Mouse (Mus musculus) kidney, embryonic 14.5 days (tissue): ENCODE measurements around the gene Scn11a. TPM values are rescaled to one million over a fixed set of nuclear protein-coding genes. Genes with fewer than 3 reads are reported as not detected.

ENCODE experiments used
- ATAC-seq: fragments of 200-750 bp; cut with Nextera tagmentation; 2 replicates; pipeline ENCODE4 v1.8.0; 2017; ENCODE audit warnings: moderate number of reproducible peaks, mild to moderate bottlenecking, moderate TSS enrichment, moderate library complexity; ENCODE audit not compliant: low FRiP score, low TSS enrichment
- H3K27ac ChIP-seq: fragments of 300-500 bp; sonication (generic); 2 replicates; pipeline ENCODE4 v1.5.1; 2014; ENCODE audit warnings: low read depth, mild to moderate bottlenecking, low read length, moderate library complexity, mixed read lengths
- H3K27me3 ChIP-seq: fragments of 300-500 bp; sonication (generic); 2 replicates; pipeline ENCODE4 v1.6.1; 2014; ENCODE audit warnings: mild to moderate bottlenecking, low read length; ENCODE audit not compliant: control insufficient read depth, insufficient read depth
- H3K36me3 ChIP-seq: fragments of 300-500 bp; sonication (generic); 2 replicates; pipeline ENCODE4 v1.6.1; 2014; ENCODE audit warnings: low read length, mixed read lengths; ENCODE audit not compliant: control insufficient read depth, insufficient read depth
- H3K4me1 ChIP-seq: fragments of 300-500 bp; sonication (generic); 2 replicates; pipeline ENCODE4 v1.6.1; 2014; ENCODE audit warnings: low read length, mixed read lengths; ENCODE audit not compliant: control insufficient read depth, insufficient read depth
- H3K4me2 ChIP-seq: fragments of 300-500 bp; sonication (generic); replicated peaks from 2 replicates; pipeline ENCODE4 v1.6.1; 2014; ENCODE audit warnings: low read depth, mild to moderate bottlenecking, low read length
- H3K4me3 ChIP-seq: fragments of 300-500 bp; sonication (generic); 2 replicates; pipeline ENCODE4 v1.5.1; 2014; ENCODE audit warnings: mild to moderate bottlenecking, low read length
- H3K9ac ChIP-seq: fragments of 300-500 bp; sonication (generic); 2 replicates; pipeline ENCODE4 v1.6.1; 2014; ENCODE audit warnings: low read depth, mild to moderate bottlenecking, low read length, moderate library complexity
- H3K9me3 ChIP-seq: fragments of 300-500 bp; sonication (generic); 2 replicates; pipeline ENCODE4 v1.6.1; 2016; ENCODE audit warnings: low read length; ENCODE audit not compliant: control insufficient read depth
- WGBS: fragments of 180-500 bp; shearing (Covaris S2); extraction: QIAGEN DNeasy Blood & Tissue Kit; methylation state at CpG from one replicate; pipeline ENCODE4 v1.1.7; 2014; 5-methylcytosine and 5-hydroxymethylcytosine counted together
- polyA plus RNA-seq: library from polyadenylated mRNA; unstranded; fragments of >200 nt; fragmentation: Nextera tagmentation; extraction: Ambion mirVana; gene quantifications from 2 replicates; pipeline ENCODE4 v1.2.1, GENCODE M21; 2014

Gene Scn11a
- polyA plus RNA-seq, 1 experiment from 2014 or later: 0.04 TPM

GRCm38 (mm10) chr9:119768585-119768984 is 56.7 kb downstream of the Scn11a start:
- no peak overlapping the region for H3K27ac ChIP-seq
- WGBS: 46% methylated on average over 7 of the region's 7 CpGs

GRCm38 (mm10) chr9:119760226-119760625 is 65.0 kb downstream of the Scn11a start:
- no peaks in the 10 kb centered on the region for H3K4me1 ChIP-seq
- H3K4me3 ChIP-seq: no peak overlapping the region
- no peak overlapping the region for H3K4me2 ChIP-seq
- peaks cover 5% of the 10 kb centered on the region; the same call in 1 of the 2 replicates for H3K9me3 ChIP-seq
- H3K9ac ChIP-seq: no peak overlapping the region
- no peak for ATAC-seq
- H3K27ac ChIP-seq: no peak overlapping the region
- WGBS: 85% methylated on average over 3 of the region's 3 CpGs
- no peaks in the 10 kb centered on the region for H3K27me3 ChIP-seq
- H3K36me3 ChIP-seq: no peaks in the 10 kb centered on the region

More at GRCm38 (mm10) chr9:119768585-119768984, 56.7 kb downstream of the Scn11a start:
- no peaks in the 10 kb centered on the region for H3K4me1 ChIP-seq
- H3K4me2 ChIP-seq: no peak overlapping the region
- H3K9ac ChIP-seq: no peak overlapping the region
- no peaks in the 10 kb centered on the region for H3K36me3 ChIP-seq
- no peaks in the 10 kb centered on the region for H3K9me3 ChIP-seq
- no peaks in the 10 kb centered on the region for H3K27me3 ChIP-seq
- no peak overlapping the region for H3K4me3 ChIP-seq
- no peak for ATAC-seq

- Histone ChIP-seq H3K27ac (no peak overlapping the region), H3K4me1 (no peaks in the 10 kb centered on the region), H3K4me2 (no peak overlapping the region), H3K27me3 (no peaks in the 10 kb centered on the region), H3K9ac (no peak overlapping the region), H3K36me3 (no peaks in the 10 kb centered on the region), H3K4me3 (no peak overlapping the region), H3K9me3 (peaks cover 5% of the 10 kb centered on the region; the same call in 1 of the 2 replicates)
- 96% methylated on average over 1 of the region's 1 CpGs for WGBS
- ATAC-seq: no peak
These were observed 65.8 kb downstream of the Scn11a start for GRCm38 (mm10) chr9:119759457-119759856.

DNA sequence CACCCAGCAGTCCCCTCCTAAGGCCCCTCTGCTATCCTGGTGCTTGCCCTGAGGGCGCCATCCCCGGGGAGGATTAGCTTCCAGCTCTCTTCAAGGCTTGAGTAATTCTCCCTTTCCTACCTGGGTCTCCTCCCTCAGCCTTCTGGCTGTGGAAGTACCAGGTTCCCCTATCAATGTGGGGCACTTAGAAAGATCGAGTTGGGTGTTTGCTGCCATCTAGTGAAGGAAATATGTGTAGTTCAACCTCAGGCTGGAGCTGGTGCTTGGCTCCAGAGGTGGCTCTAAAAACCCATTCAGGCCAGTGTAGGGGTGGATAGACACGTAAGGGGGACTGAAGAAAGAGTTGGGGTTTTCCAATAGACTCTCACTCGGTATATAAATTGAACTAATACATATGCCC is 73.7 kb downstream of the Scn11a start:
- 21% methylated on average over 5 of the region's 5 CpGs for WGBS
- Histone ChIP-seq H3K36me3 (no peaks in the 10 kb centered on the region), H3K27me3 (no peaks in the 10 kb centered on the region), H3K4me3 (no peak overlapping the region), H3K9me3 (peaks cover 3% of the 10 kb centered on the region; the same call in 1 of the 2 replicates), H3K9ac (no peak overlapping the region), H3K27ac (no peak overlapping the region), H3K4me1 (no peaks in the 10 kb centered on the region), H3K4me2 (no peak overlapping the region)
- 0 out of 2 replicates have a peak, but pooled peaks have one; percentile 43 for ATAC-seq

GRCm38 (mm10) chr9:119749112-119749511 is 76.1 kb downstream of the Scn11a start:
- Histone ChIP-seq H3K27me3 (no peaks in the 10 kb centered on the region), H3K27ac (no peak overlapping the region), H3K9ac (no peak overlapping the region), H3K4me1 (no peaks in the 10 kb centered on the region), H3K4me2 (no peak overlapping the region), H3K36me3 (no peaks in the 10 kb centered on the region), H3K4me3 (no peak overlapping the region), H3K9me3 (peaks cover 3% of the 10 kb centered on the region; the same call in 1 of the 2 replicates)
- 64% methylated on average over 9 of the region's 9 CpGs for WGBS
- ATAC-seq: no peak

DNA sequence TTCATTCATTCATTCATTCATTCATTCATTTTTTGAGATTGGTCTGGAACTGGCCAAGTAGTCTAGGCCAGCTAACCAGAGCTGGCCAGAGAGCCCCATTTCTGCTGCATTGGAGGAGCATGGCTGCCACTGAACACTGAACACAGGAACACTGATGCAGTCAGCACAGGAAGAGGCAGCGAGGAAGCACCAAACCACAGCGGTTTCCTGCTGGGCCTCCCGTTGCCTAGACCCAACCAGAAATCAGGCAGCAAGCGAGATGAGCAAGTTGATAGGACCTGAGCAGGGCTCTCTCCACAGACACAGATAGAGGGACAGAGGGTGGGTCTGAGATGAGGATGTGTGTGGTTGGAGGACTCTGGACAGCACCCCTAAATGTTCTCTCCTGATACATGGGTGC is 81.4 kb downstream of the Scn11a start:
- peaks cover 3% of the 10 kb centered on the region; the same call in 1 of the 2 replicates for H3K9me3 ChIP-seq
- H3K36me3 ChIP-seq: no peaks in the 10 kb centered on the region
- H3K4me2 ChIP-seq: no peak overlapping the region
- H3K9ac ChIP-seq: no peak overlapping the region
- 82% methylated on average over 4 of the region's 4 CpGs for WGBS
- no peak overlapping the region for H3K27ac ChIP-seq
- H3K4me1 ChIP-seq: no peaks in the 10 kb centered on the region
- H3K4me3 ChIP-seq: no peak overlapping the region
- H3K27me3 ChIP-seq: no peaks in the 10 kb centered on the region
- no peak for ATAC-seq

DNA sequence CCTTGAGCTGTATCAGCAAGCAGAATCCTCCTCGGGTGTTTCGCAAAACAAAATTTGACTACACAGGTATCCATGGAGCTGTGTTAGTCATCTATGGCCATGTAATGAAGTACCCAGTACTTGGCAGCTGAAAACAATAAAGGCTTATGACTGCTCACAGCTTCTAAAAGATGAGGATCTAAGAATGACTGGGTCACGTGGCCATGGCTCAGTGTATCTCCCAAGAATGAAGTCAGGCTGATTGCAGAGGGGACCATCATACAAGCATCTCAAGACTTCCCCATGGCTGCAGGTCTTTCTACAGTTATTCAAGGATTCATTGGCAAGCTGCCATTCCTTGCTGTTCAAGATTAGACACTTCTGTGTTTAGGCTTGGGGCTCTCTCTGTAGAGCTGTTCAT is 81.9 kb downstream of the Scn11a start:
- Histone ChIP-seq H3K9me3 (peaks cover 3% of the 10 kb centered on the region; the same call in 1 of the 2 replicates), H3K36me3 (no peaks in the 10 kb centered on the region), H3K4me1 (no peaks in the 10 kb centered on the region), H3K27me3 (no peaks in the 10 kb centered on the region), H3K9ac (no peak overlapping the region), H3K4me3 (no peak overlapping the region), H3K27ac (no peak overlapping the region), H3K4me2 (no peak overlapping the region)
- no peak for ATAC-seq
- 83% methylated on average over 3 of the region's 3 CpGs for WGBS

GRCm38 (mm10) chr9:119741101-119741786 is 84.0 kb downstream of the Scn11a start:
- 49% methylated on average over 5 of the region's 5 CpGs for WGBS

DNA sequence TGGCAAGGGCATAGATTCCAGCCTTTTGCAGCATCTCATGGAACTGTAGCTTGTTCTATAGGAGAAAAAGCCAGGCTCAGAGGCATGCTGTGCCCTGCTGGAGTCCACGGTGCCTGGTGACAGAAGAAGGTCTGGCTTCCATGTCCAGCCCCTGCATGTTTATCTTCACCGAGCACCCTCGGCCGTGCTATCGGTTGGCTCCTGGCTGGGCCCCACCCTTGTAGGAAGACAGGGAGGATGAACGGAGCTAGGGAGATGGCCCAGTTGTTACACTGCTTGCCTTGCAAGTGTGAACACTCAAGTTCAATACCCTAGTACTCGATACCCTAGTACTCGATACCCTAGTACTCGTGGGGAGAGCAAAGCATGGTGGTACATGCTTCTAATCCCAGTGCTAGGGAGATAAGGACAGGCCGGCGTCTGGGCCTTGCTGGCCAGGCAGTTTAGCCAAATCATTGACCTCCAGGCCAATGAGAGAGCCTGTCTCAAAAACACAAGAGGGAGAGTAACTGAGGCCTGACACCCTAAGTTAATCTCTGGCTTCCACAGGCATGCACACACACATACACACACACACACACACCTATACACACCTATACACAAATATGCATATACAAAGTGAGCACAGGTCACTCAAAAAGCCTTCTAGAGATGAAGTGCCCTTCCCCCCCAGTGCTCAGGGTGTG is 96.7 kb downstream of the Scn11a start:
- H3K4me1 ChIP-seq: 0 out of 2 replicates have a peak, but pooled peaks cover 2% of the 10 kb centered on the region
- no peaks in the 10 kb centered on the region for H3K27me3 ChIP-seq
- no peak overlapping the region for H3K9ac ChIP-seq
- ATAC-seq: no peak
- H3K9me3 ChIP-seq: no peaks in the 10 kb centered on the region
- no peak overlapping the region for H3K4me2 ChIP-seq
- 86% methylated on average over 11 of the region's 11 CpGs for WGBS
- H3K4me3 ChIP-seq: no peak overlapping the region
- no peak overlapping the region for H3K27ac ChIP-seq
- no peaks in the 10 kb centered on the region for H3K36me3 ChIP-seq

More at GRCm38 (mm10) chr9:119741101-119741786, 84.0 kb downstream of the Scn11a start:
- Histone ChIP-seq H3K9me3 (no peaks in the 10 kb centered on the region), H3K9ac (no peak overlapping the region), H3K4me3 (no peak overlapping the region), H3K4me1 (no peaks in the 10 kb centered on the region), H3K27ac (no peak overlapping the region), H3K4me2 (no peak overlapping the region), H3K27me3 (no peaks in the 10 kb centered on the region), H3K36me3 (no peaks in the 10 kb centered on the region)
- ATAC-seq: no peak
